Mouse (Mus musculus) forebrain, embryonic 11.5 days (tissue): Measurements from ENCODE around the gene Rps6ka4. TPM values are rescaled to one million over a fixed set of nuclear protein-coding genes. Genes with fewer than 3 reads are reported as not detected.

Experiments
- ATAC-seq: fragments of 200-750 bp; cut with Nextera tagmentation; replicated peaks from 2 replicates; pipeline ENCODE4 v1.8.0; 2017; ENCODE audit warnings: moderate TSS enrichment; ENCODE audit not compliant: low FRiP score
- DNase-seq: peaks from one replicate; pipeline ENCODE4 v3.0.0-alpha.2; 2017; ENCODE audit warnings: low spot score
- H3K27ac ChIP-seq: fragments of 300-500 bp; sonication (generic); 2 replicates; pipeline ENCODE4 v1.5.1; 2014; ENCODE audit warnings: low read depth, low read length
- H3K27me3 ChIP-seq: fragments of 300-500 bp; sonication (generic); 2 replicates; pipeline ENCODE4 v1.6.1; 2014; ENCODE audit warnings: mild to moderate bottlenecking, low read length, mixed read lengths; ENCODE audit not compliant: control insufficient read depth, insufficient read depth
- H3K36me3 ChIP-seq: fragments of 300-500 bp; sonication (generic); 2 replicates; pipeline ENCODE4 v1.6.1; 2014; ENCODE audit warnings: mild to moderate bottlenecking, low read length, moderate library complexity, mixed read lengths; ENCODE audit not compliant: control insufficient read depth, insufficient read depth
- H3K4me1 ChIP-seq: fragments of 300-500 bp; sonication (generic); replicated peaks from 2 replicates; pipeline ENCODE4 v1.6.1; 2014; ENCODE audit warnings: low read length, mixed read lengths; ENCODE audit not compliant: control insufficient read depth, insufficient read depth
- H3K4me2 ChIP-seq: fragments of 300-500 bp; sonication (generic); 2 replicates; pipeline ENCODE4 v1.6.1; 2014; ENCODE audit warnings: low read depth, mild to moderate bottlenecking, low read length, moderate library complexity, mixed read lengths; ENCODE audit not compliant: severe bottlenecking
- H3K4me3 ChIP-seq: fragments of 300-500 bp; sonication (generic); 2 replicates; pipeline ENCODE4 v1.5.1; 2014; ENCODE audit warnings: low read depth, low read length
- H3K9ac ChIP-seq: fragments of 300-500 bp; sonication (generic); 2 replicates; pipeline ENCODE4 v1.6.1; 2014; ENCODE audit warnings: low read length
- H3K9me3 ChIP-seq: fragments of 300-500 bp; sonication (generic); 2 replicates; pipeline ENCODE4 v1.6.1; 2016; ENCODE audit warnings: low read length, mixed read lengths; ENCODE audit not compliant: control insufficient read depth
- WGBS: fragments of 180-500 bp; shearing (Covaris S2); extraction: QIAGEN DNeasy Blood & Tissue Kit; methylation state at CpG from one replicate; pipeline ENCODE4 v1.1.7; 2014; 5-methylcytosine and 5-hydroxymethylcytosine counted together
- polyA plus RNA-seq: library from polyadenylated mRNA; unstranded; fragments of >200 nt; fragmentation: Nextera tagmentation; extraction: Ambion mirVana; gene quantifications from 2 replicates; pipeline ENCODE4 v1.2.1, GENCODE M21; 2014

The Rps6ka4 gene
- polyA plus RNA-seq, 1 experiment from 2014 or later: 7.2 TPM

- ATAC-seq (no peak), DNase-seq (no peak)
- WGBS: 92% methylated on average over 4 of the region's 4 CpGs
- Histone ChIP-seq H3K4me2 (no peak overlapping the region), H3K9ac (no peak overlapping the region), H3K27ac (no peak overlapping the region), H3K9me3 (no peaks in the 10 kb centered on the region), H3K36me3 (no peaks in the 10 kb centered on the region), H3K27me3 (no peaks in the 10 kb centered on the region), H3K4me1 (0 out of 2 replicates have a peak, but pooled peaks cover 3% of the 10 kb centered on the region), H3K4me3 (no peak overlapping the region)
These were observed 21.0 kb upstream of the Rps6ka4 start for GRCm38 (mm10) chr19:6861451-6861850.

DNA sequence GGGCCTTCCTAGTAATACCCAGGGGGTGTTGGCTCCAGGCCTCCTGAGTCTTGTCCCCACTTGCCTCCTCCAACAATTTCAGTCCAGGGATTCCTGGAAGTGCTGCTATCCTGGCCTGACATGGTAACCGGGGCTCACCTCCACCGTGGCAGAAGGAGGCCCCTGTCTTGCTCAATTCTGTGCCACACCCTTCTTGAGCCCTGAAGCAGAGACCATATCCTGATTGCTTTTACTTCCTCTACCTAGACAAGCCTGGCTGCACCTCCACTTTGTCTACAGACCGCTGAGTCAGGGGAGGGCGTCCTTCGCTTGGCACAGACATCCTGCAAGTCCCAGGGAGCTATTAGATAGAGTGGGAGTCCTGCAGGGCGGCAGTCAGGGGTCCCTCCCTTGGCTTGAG lies 20.3 kb upstream of the Rps6ka4 start:
- 79% methylated on average over 6 of the region's 6 CpGs for WGBS

GRCm38 (mm10) chr19:6859971-6860370 lies 19.5 kb upstream of the Rps6ka4 start:
- no peaks in the 10 kb centered on the region for H3K36me3 ChIP-seq
- peaks cover 15% of the 10 kb centered on the region for H3K4me1 ChIP-seq
- H3K9ac ChIP-seq: no peak overlapping the region
- no peaks in the 10 kb centered on the region for H3K27me3 ChIP-seq
- WGBS: 91% methylated on average over 3 of the region's 3 CpGs
- no peak overlapping the region for H3K27ac ChIP-seq
- DNase-seq (peak; percentile 35), ATAC-seq (no peak)
- H3K4me2 ChIP-seq: no peak overlapping the region
- H3K9me3 ChIP-seq: no peaks in the 10 kb centered on the region
- no peak overlapping the region for H3K4me3 ChIP-seq

More for the DNA sequence above, 20.3 kb upstream of the Rps6ka4 start:
- ATAC-seq (no peak), DNase-seq (no peak)
- Histone ChIP-seq H3K27ac (no peak overlapping the region), H3K4me2 (no peak overlapping the region), H3K9me3 (no peaks in the 10 kb centered on the region), H3K4me1 (peaks cover 9% of the 10 kb centered on the region), H3K27me3 (no peaks in the 10 kb centered on the region), H3K9ac (no peak overlapping the region), H3K4me3 (no peak overlapping the region), H3K36me3 (no peaks in the 10 kb centered on the region)

DNA sequence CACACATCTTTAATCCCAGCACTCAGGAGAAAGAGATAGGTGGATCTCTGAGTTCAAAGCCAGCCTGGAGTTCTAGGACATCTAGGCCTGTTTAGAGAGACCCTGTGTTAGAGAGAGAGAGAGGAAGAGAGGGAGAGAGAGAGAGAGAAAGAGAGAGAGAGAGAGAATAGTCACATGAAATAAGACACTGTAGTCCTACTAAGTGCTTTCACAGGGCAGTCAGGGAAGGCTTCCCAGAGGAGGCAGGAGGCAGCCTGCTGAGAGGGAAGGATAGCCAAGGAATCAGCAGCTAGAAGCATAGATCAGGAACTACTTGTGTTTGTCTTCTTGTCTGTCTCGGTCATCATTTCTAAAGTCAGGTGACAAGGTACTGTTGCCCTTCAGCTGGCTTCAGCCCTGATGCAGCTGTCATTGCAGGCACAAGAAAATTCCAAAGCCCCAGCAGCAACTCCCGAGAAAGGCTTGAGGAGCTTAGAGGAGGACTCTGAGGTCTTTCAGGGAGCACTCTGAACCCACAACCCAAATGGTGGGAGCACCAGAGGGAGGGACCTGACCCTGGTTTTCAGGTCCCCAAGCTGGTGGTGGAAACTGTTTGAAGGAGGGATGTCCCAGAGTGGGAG lies 18.7 kb upstream of the Rps6ka4 start:
- Histone ChIP-seq H3K36me3 (no peaks in the 10 kb centered on the region), H3K9me3 (no peaks in the 10 kb centered on the region), H3K4me3 (no peak overlapping the region), H3K9ac (no peak overlapping the region), H3K27me3 (no peaks in the 10 kb centered on the region), H3K4me1 (peaks cover 16% of the 10 kb centered on the region), H3K4me2 (no peak overlapping the region), H3K27ac (no peak overlapping the region)
- DNase-seq (peak; percentile 41), ATAC-seq (no peak)
- 78% methylated on average over 2 of the region's 2 CpGs for WGBS

DNA sequence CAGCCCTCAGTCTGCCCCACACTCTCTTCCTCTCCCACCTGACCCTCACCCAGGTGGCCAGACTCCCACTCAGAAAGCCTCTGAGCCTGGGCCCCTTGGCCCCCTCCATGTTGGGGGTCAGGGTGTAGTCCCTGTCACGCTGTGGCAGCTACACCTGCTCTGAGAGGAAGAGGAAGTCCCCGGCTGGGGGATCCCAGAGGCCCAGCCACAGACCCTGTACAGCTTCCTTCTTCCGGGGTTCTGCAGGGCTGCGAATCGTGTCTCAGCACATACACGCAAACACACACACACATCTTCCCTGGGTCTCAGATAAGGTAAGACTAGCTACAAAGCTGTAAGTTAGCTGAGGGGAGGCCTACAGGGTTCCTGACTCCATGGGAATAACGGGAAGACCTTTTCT lies 17.6 kb upstream of the Rps6ka4 start, which contains the start of gene Ccdc88b:
Gene Ccdc88b (minus strand): TSS at position 181 of the 400 bp plus-strand sequence.
- WGBS: 76% methylated on average over 7 of the region's 7 CpGs
- H3K36me3 ChIP-seq: no peaks in the 10 kb centered on the region
- H3K27ac ChIP-seq: no peak within 1 kb of the TSS
- no peak within 1 kb of the TSS; the same call in 1 of the 2 replicates for H3K9ac ChIP-seq
- H3K4me1 ChIP-seq: peaks cover 16% of the 10 kb centered on the region
- ATAC-seq (no peak), DNase-seq (peak; percentile 47)
- no peaks in the 10 kb centered on the region for H3K9me3 ChIP-seq
- no peak within 1 kb of the TSS for H3K4me3 ChIP-seq
- no peaks in the 10 kb centered on the region for H3K27me3 ChIP-seq
- no peak within 1 kb of the TSS for H3K4me2 ChIP-seq

DNA sequence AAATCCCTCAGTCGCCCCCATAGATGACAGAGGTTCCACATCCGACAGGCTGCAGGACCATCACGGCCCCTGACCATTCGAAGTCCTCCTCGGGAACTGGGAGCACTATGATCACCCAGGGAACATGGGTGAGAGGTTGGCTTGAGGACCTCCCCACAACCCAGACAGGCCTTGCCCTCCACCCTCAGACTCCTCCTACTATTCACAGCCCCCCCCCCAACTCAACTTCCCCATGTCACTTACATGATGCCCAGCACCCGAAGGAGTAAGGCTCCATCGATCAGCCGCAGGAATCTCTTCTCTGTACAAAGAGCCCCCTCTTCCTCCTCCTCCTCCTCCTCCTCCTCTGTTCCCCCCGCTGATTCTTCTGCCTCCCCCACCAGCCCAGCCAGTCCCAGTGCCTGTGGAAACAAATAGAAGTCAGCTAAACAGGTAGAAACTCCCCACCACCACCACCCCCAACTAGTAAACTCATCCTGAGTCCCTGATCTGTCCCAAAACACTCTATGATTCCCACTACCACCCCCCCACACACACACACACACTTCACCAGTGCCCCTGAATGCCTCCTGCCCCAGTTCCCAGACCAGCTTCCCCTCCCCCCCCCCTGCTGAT lies 17.1 kb upstream of the Rps6ka4 start:
- no peak for ATAC-seq
- 0 out of 2 replicates have a peak, but pooled peaks cover 2% of the 10 kb centered on the region for H3K27me3 ChIP-seq
- H3K4me3 ChIP-seq: no peak overlapping the region
- no peak overlapping the region for H3K27ac ChIP-seq
- DNase-seq: peak; percentile 49
- H3K4me1 ChIP-seq: peaks cover 16% of the 10 kb centered on the region
- H3K36me3 ChIP-seq: no peaks in the 10 kb centered on the region
- no peaks in the 10 kb centered on the region for H3K9me3 ChIP-seq
- 84% methylated on average over 9 of the region's 9 CpGs for WGBS
- H3K9ac ChIP-seq: no peak overlapping the region; the same call in 1 of the 2 replicates
- no peak overlapping the region for H3K4me2 ChIP-seq

GRCm38 (mm10) chr19:6857003-6857360 lies 16.5 kb upstream of the Rps6ka4 start:
- Histone ChIP-seq H3K4me1 (peaks cover 16% of the 10 kb centered on the region), H3K4me2 (no peak overlapping the region), H3K4me3 (no peak overlapping the region), H3K9ac (no peak overlapping the region), H3K36me3 (no peaks in the 10 kb centered on the region), H3K27ac (no peak overlapping the region), H3K9me3 (no peaks in the 10 kb centered on the region), H3K27me3 (0 out of 2 replicates have a peak, but pooled peaks cover 2% of the 10 kb centered on the region)
- no peak for ATAC-seq
- no peak for DNase-seq
- 57% methylated on average over 3 of the region's 3 CpGs for WGBS

DNA sequence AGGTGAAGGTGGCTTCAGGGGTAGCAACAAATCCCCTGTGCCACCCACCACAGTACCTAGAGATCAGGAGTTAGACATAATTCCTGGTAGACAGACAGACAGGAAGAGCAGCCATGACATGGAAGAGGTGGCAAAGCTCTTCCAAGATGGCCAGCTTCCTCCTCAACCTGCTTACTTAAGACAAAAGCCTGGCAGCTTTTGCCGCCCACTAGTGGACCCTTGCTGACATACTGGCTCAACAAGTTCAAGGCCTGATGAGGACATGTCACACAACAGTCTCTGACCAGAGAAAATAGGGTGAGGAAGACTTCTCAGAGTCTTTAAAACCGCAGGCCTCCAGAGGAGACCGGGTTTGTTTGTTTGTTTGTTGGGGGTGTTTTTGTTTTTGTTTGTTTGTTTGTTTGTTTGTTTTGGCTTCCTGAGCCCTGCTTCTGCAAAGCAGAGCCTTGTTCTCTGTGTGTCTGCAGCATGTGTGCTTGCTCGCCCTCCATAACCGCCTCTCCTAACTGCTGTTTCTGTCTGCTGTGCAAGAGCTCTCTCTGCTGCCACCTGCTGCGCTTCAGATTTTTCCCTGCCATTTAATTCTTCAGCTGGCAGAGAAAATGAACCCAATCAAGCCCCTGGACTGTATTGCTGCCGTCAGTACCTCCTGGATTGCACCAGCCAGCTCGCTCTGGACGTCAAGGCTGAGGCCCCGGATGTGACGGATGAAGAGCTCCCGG lies 16.0 kb upstream of the Rps6ka4 start:
- no peaks in the 10 kb centered on the region for H3K9me3 ChIP-seq
- peak; percentile 66 for DNase-seq
- H3K4me2 ChIP-seq: no peak overlapping the region
- peaks cover 16% of the 10 kb centered on the region for H3K4me1 ChIP-seq
- ATAC-seq: no peak
- H3K27ac ChIP-seq: no peak overlapping the region
- H3K27me3 ChIP-seq: 0 out of 2 replicates have a peak, but pooled peaks cover 2% of the 10 kb centered on the region
- no peak overlapping the region for H3K9ac ChIP-seq
- H3K4me3 ChIP-seq: no peak overlapping the region
- WGBS: 41% methylated on average over 12 of the region's 12 CpGs
- H3K36me3 ChIP-seq: no peaks in the 10 kb centered on the region
